Comparison of ENCODE assay signal across 18 mouse cellular contexts in the genomic region with DNA sequence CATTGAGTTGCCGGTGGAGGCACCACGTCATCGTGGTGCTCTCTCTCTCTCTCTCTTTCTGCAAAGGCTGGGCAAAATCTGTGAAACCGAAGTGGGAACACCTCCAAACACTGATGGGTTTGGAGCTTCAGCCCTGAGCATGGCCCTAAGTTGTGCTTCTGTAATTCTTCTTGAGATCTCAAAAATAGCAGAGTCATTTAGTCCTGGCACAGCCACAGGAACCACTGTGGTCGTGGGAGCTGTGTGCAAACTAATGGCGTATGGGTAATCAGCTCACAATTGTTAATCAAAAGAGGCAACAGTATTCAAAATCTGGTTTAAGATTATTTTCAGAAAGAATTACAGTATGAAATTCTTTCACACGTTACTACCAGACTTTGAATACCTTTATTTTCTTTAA.
"Had no signal": no experiment of that assay in that cellular context is flagged by ENCODE, and none has a peak within 500 bp of the region (broad histone marks: within the 10 kb centered on the region; RNA-seq: fewer than 3 reads in every experiment).

No protein-coding gene starts in this region.

- H3K9ac ChIP-seq: liver, embryonic 14.5 days; lung, embryonic 14.5 days; midbrain, embryonic 12.5 days; neural tube, embryonic 13.5 days; neural tube, embryonic 15.5 days; stomach, embryonic 15.5 days had no signal

- DNase-seq: lung, adult 18-20 months; lung, embryonic 14.5 days; lung, postnatal 14 days; lung, postnatal 36 days; midbrain, embryonic 14.5 days; right cerebral cortex, postnatal 14 days; thymus, adult 18-20 months; thymus, postnatal 14 days; thymus, postnatal 36 days had no signal

- H3K27me3 ChIP-seq: midbrain, embryonic 12.5 days; neural tube, embryonic 13.5 days; neural tube, embryonic 15.5 days; stomach, embryonic 15.5 days had no signal

- H3K4me1 ChIP-seq: midbrain, embryonic 10.5 days; midbrain, embryonic 12.5 days; neural tube, embryonic 13.5 days; neural tube, embryonic 15.5 days; stomach, embryonic 15.5 days had no signal

- H3K4me2 ChIP-seq: lung, embryonic 14.5 days; midbrain, embryonic 12.5 days; neural tube, embryonic 13.5 days; neural tube, embryonic 15.5 days; stomach, embryonic 15.5 days had no signal

- H3K4me3 ChIP-seq: midbrain, embryonic 10.5 days; midbrain, embryonic 12.5 days; myocyte; neural tube, embryonic 13.5 days; neural tube, embryonic 15.5 days; stomach, embryonic 15.5 days had no signal

- ATAC-seq: midbrain, embryonic 16.5 days had no signal

- H3K27ac ChIP-seq: liver, embryonic 14.5 days; macrophage; midbrain, embryonic 10.5 days; midbrain, embryonic 12.5 days; neural tube, embryonic 13.5 days; neural tube, embryonic 15.5 days; stomach, embryonic 15.5 days had no signal

- H3K9me3 ChIP-seq: midbrain, embryonic 10.5 days; midbrain, embryonic 12.5 days; neural tube, embryonic 13.5 days; neural tube, embryonic 15.5 days; stomach, embryonic 15.5 days had no signal

- H3K36me3 ChIP-seq: midbrain, embryonic 10.5 days; midbrain, embryonic 12.5 days; neural tube, embryonic 13.5 days; neural tube, embryonic 15.5 days; stomach, embryonic 15.5 days had no signal
